Mouse (Mus musculus) right cerebral cortex, adult 2 months (tissue): Measurements from ENCODE around the gene Rmi2.
"Not testable (repeated sequence)": the region's sequence is repeated elsewhere in the genome, so short reads cannot be mapped to it uniquely, and the experiment has no call there.

Experiments used
- DNase-seq, 2 experiments: peaks; one replicate each; pipeline ENCODE4 v3.0.0; 2021 to 2022; ENCODE audit warnings: low spot score in 2 of 2

Rmi2 gene

GRCm38 (mm10) chr16:10827269-10827668 is 7.6 kb upstream of the Rmi2 start:
- DNase-seq = no peak

GRCm38 (mm10) chr16:10827766-10828460 is 6.9 kb upstream of the Rmi2 start:
- no peak for DNase-seq

GRCm38 (mm10) chr16:10828461-10828805 is 6.4 kb upstream of the Rmi2 start:
- no peak for DNase-seq

GRCm38 (mm10) chr16:10834542-10834910 is 333 bp upstream of the Rmi2 start:
- DNase-seq = no peak

- DNase-seq = no peak
Measured at GRCm38 (mm10) chr16:10836388-10836787, 1.5 kb downstream of the Rmi2 start.

GRCm38 (mm10) chr16:10837250-10837649 is 2.4 kb downstream of the Rmi2 start:
- DNase-seq = no peak

GRCm38 (mm10) chr16:10837903-10838302 is 3.0 kb downstream of the Rmi2 start:
- no peak for DNase-seq

GRCm38 (mm10) chr16:10838487-10839245 is 3.8 kb downstream of the Rmi2 start:
- DNase-seq = no peak

- DNase-seq = no peak
Measured at GRCm38 (mm10) chr16:10840018-10840417, 5.2 kb downstream of the Rmi2 start.

GRCm38 (mm10) chr16:10842282-10842855 is 7.5 kb downstream of the Rmi2 start:
- no peak for DNase-seq

GRCm38 (mm10) chr16:10843486-10844318 is 8.8 kb downstream of the Rmi2 start:
- no peak for DNase-seq

- no peak for DNase-seq
Measured at GRCm38 (mm10) chr16:10844319-10844670, 9.4 kb downstream of the Rmi2 start.

GRCm38 (mm10) chr16:10845952-10846351 is 11.1 kb downstream of the Rmi2 start:
- no peak for DNase-seq

- DNase-seq = peak; percentile 68 to 73
Measured at GRCm38 (mm10) chr16:10846503-10846902, 11.6 kb downstream of the Rmi2 start.

- DNase-seq = peak; percentile 29 to 39
Measured at GRCm38 (mm10) chr16:10849965-10850861, 15.4 kb downstream of the Rmi2 start.

- DNase-seq = no peak
Measured at GRCm38 (mm10) chr16:10850905-10851304, 16.0 kb downstream of the Rmi2 start.

GRCm38 (mm10) chr16:10852216-10852615 is 17.4 kb downstream of the Rmi2 start:
- not testable (repeated sequence) for DNase-seq

GRCm38 (mm10) chr16:10859726-10860245 is 24.9 kb downstream of the Rmi2 start:
- DNase-seq = no peak

- DNase-seq = no peak
Measured at GRCm38 (mm10) chr16:10861408-10861807, 26.5 kb downstream of the Rmi2 start.

- no peak for DNase-seq
Measured at GRCm38 (mm10) chr16:10864833-10865591, 30.2 kb downstream of the Rmi2 start.
